Comparison of ENCODE assay signal across 18 mouse cellular contexts in the genomic region with DNA sequence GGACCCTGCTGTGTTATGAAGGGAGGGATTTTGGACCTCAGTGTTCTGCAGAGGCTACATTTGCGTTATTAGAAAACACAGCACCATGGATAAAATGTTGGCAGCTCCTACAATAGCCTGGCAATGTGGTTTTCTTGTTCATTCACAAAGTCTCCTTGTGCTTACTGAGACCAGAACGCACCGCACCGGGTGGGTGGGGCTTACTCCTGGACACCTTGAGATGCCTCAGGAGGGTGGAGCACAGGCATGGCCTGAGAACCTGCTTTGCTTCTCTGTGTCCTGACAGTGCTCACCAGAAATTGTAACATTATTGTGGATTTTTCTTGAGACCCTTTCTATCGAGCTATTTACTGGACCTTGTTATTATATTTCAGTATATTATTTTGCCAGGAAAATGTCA.
"Had no signal": no experiment of that assay in that cellular context is flagged by ENCODE, and none has a peak within 500 bp of the region (broad histone marks: within the 10 kb centered on the region; RNA-seq: fewer than 3 reads in every experiment).

No protein-coding gene starts in this region.

- H3K36me3 ChIP-seq: limb, embryonic 13.5 days; stomach, embryonic 15.5 days had no signal

- H3K4me3 ChIP-seq: limb, embryonic 13.5 days; midbrain, embryonic 10.5 days; myocyte; neural tube, embryonic 12.5 days; stomach, embryonic 15.5 days had no signal

- H3K9me3 ChIP-seq: limb, embryonic 13.5 days; midbrain, embryonic 10.5 days; neural tube, embryonic 12.5 days; stomach, embryonic 15.5 days had no signal

- H3K4me2 ChIP-seq: limb, embryonic 13.5 days; neural tube, embryonic 12.5 days; stomach, embryonic 15.5 days had no signal

- H3K27ac ChIP-seq: limb, embryonic 13.5 days; liver, embryonic 14.5 days; midbrain, embryonic 10.5 days; neural tube, embryonic 12.5 days; stomach, embryonic 15.5 days had no signal

- H3K27me3 ChIP-seq: limb, embryonic 13.5 days; neural tube, embryonic 12.5 days; stomach, embryonic 15.5 days had no signal

- DNase-seq: kidney, adult 11 months; kidney, postnatal 10 days; kidney, postnatal 4 days; layer of hippocampus, postnatal 36 days; left cerebral cortex, postnatal 4 days; lung, adult 18-20 months; lung, postnatal 4 days; retina, postnatal 1 day; right cerebral cortex, postnatal 4 days; spleen, adult 18-20 months; thymus, adult 2 months; thymus, postnatal 25 days had no signal

- H3K9ac ChIP-seq: limb, embryonic 13.5 days; liver, embryonic 14.5 days; neural tube, embryonic 12.5 days; stomach, embryonic 15.5 days had no signal
